Mouse (Mus musculus) liver, embryonic 11.5 days (tissue): ENCODE measurements around the gene Alg9. TPM values are rescaled to one million over a fixed set of nuclear protein-coding genes. Genes with fewer than 3 reads are reported as not detected.

Source experiments
- ATAC-seq: fragments of 200-750 bp; cut with Nextera tagmentation; replicated peaks from 2 replicates; pipeline ENCODE4 v1.8.0; 2017; ENCODE audit warnings: moderate number of reproducible peaks, mild to moderate bottlenecking, moderate TSS enrichment, moderate library complexity; ENCODE audit not compliant: low FRiP score
- DNase-seq: peaks from one replicate; pipeline ENCODE4 v3.0.0-alpha.2; 2017; ENCODE audit warnings: low spot score
- H3K27ac ChIP-seq: fragments of 300-500 bp; sonication (generic); 2 replicates; pipeline ENCODE4 v1.5.1; 2014; ENCODE audit warnings: mild to moderate bottlenecking, low read depth, low read length, control low read depth
- H3K27me3 ChIP-seq: fragments of 300-500 bp; sonication (generic); replicated peaks from 2 replicates; pipeline ENCODE4 v1.6.1; 2014; ENCODE audit warnings: low read length, mixed read lengths; ENCODE audit not compliant: control insufficient read depth, insufficient read depth
- H3K36me3 ChIP-seq: fragments of 300-500 bp; sonication (generic); 2 replicates; pipeline ENCODE4 v1.6.1; 2014; ENCODE audit warnings: mild to moderate bottlenecking, low read length, moderate library complexity, mixed read lengths; ENCODE audit not compliant: control insufficient read depth, insufficient read depth
- H3K4me1 ChIP-seq: fragments of 300-500 bp; sonication (generic); replicated peaks from 2 replicates; pipeline ENCODE4 v1.6.1; 2014; ENCODE audit warnings: low read length, mixed read lengths; ENCODE audit not compliant: control insufficient read depth, insufficient read depth
- H3K4me2 ChIP-seq: fragments of 300-500 bp; sonication (generic); 2 replicates; pipeline ENCODE4 v1.6.1; 2014; ENCODE audit warnings: mild to moderate bottlenecking, control low read depth, moderate library complexity
- H3K4me3 ChIP-seq: fragments of 300-500 bp; sonication (generic); 2 replicates; pipeline ENCODE4 v1.5.1; 2014; ENCODE audit warnings: low read depth, low read length, control low read depth
- H3K9ac ChIP-seq: fragments of 300-500 bp; sonication (generic); 2 replicates; pipeline ENCODE4 v1.6.1; 2014; ENCODE audit warnings: low read depth, low read length, control low read depth
- H3K9me3 ChIP-seq: fragments of 300-500 bp; sonication (generic); 2 replicates; pipeline ENCODE4 v1.6.1; 2016; ENCODE audit warnings: low read length, inconsistent platforms, mixed read lengths; ENCODE audit not compliant: control insufficient read depth
- WGBS: fragments of 180-500 bp; shearing (Covaris S2); extraction: QIAGEN DNeasy Blood & Tissue Kit; methylation state at CpG from one replicate; pipeline ENCODE4 v1.1.7; 2014; 5-methylcytosine and 5-hydroxymethylcytosine counted together
- polyA plus RNA-seq: library from polyadenylated mRNA; unstranded; fragments of >200 nt; fragmentation: Nextera tagmentation; extraction: Ambion mirVana; gene quantifications from 2 replicates; pipeline ENCODE4 v1.2.1, GENCODE M21; 2014

Gene Alg9
- polyA plus RNA-seq, 1 experiment from 2014 or later = 33.0 TPM

DNA sequence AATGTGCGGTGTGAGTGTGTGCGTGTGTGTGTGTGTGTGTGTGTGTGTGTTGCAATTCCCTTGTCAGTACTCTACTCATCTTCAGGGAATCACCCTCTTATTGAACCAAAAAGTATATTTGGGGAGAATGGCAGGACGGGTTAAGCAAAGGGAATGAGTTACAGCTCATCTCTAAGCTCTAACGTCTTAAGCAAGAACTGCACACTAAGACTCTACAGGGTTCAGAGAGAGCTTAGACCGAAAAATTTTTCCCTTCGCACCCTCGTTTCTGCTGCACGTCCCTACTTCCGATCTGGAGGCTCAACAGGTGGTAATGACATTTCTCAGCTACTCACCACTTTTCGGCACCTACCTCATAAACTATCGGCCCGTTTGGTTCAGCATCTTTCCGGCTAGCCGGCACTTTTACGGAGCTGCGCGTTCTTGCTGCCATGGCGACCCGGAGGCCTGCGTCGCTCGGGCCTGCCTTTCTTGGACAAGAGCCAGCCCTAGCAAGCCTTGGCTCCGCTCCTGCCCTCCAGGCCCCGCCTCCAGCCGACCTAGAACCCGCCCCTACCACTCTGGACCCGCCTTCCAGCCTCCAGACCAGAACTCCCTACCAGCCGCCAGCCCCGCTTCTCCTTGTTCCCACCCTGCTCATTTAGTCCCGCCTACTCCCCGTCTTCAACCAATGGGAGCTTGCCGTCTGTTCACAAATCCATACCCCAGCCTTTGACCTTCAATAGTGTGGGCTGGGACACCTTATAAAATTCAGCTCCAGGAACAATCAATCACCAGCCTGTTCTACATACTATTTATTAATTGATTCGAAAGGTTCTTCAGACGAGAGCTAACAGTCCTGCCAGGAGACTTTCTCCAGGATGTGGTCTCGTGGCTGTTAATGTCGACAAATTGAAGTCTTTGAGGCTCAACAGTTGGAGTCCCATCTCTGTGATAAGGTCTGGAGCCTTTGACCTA, 35.6 kb upstream of the Alg9 start, which contains the start of gene Dixdc1:
Gene Dixdc1 (minus strand): TSS at position 604 of the 957 bp plus-strand sequence.
- no peak within 1 kb of the TSS for H3K27ac ChIP-seq

GRCm38 (mm10) chr9:50740867-50741784, 33.7 kb upstream of the Alg9 start:
- Histone ChIP-seq H3K4me2 (no peak overlapping the region), H3K27me3 (no peaks in the 10 kb centered on the region), H3K9ac (no peak overlapping the region), H3K36me3 (no peaks in the 10 kb centered on the region), H3K9me3 (no peaks in the 10 kb centered on the region), H3K4me3 (no peak overlapping the region), H3K27ac (no peak overlapping the region), H3K4me1 (peaks cover 5% of the 10 kb centered on the region)
- no peak for ATAC-seq
- DNase-seq = no peak
- 81% methylated on average over 14 of the region's 14 CpGs for whole genome bisulfite sequencing

More for the DNA sequence above, 35.6 kb upstream of the Alg9 start, which contains the start of gene Dixdc1:
- WGBS = 14% methylated on average over 36 of the region's 36 CpGs
- Histone ChIP-seq H3K4me1 (peaks cover 5% of the 10 kb centered on the region), H3K9ac (no peak within 1 kb of the TSS), H3K27me3 (no peaks in the 10 kb centered on the region), H3K4me2 (peak within 1 kb of the TSS; percentile 75), H3K36me3 (no peaks in the 10 kb centered on the region), H3K4me3 (peak within 1 kb of the TSS; percentile 45), H3K9me3 (no peaks in the 10 kb centered on the region)
- ATAC-seq (peak; percentile 99), DNase-seq (peak; percentile 90)

GRCm38 (mm10) chr9:50742261-50742660, 32.6 kb upstream of the Alg9 start:
- no peak for ATAC-seq
- H3K27ac ChIP-seq = no peak overlapping the region
- WGBS = 83% methylated on average over 3 of the region's 3 CpGs

DNA sequence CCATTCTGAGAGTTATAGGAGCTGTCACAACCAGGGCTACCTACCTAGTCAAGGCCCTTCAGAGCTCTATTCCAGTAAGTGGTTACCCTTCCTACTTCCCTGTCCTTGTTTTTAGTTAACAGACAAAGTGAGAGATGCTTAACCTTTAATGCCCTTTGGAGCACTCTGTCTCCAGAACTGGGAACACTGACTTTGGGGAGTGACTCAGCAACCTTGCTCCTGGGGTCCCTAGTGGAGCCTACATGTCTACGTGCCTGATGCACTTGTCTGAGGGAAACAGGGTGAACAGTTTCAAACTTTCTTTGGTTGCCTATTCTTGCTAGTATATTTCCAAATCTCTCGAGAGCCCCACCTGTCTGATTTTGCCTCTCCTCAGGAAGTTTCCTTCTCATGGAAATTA, 32.1 kb upstream of the Alg9 start:
- Histone ChIP-seq H3K27me3 (no peaks in the 10 kb centered on the region), H3K9me3 (no peaks in the 10 kb centered on the region), H3K4me2 (no peak overlapping the region), H3K4me1 (peaks cover 5% of the 10 kb centered on the region), H3K36me3 (no peaks in the 10 kb centered on the region), H3K27ac (no peak overlapping the region), H3K9ac (no peak overlapping the region), H3K4me3 (no peak overlapping the region)
- no peak for DNase-seq
- WGBS = 68% methylated on average over 2 of the region's 2 CpGs
- no peak for ATAC-seq

More at GRCm38 (mm10) chr9:50742261-50742660, 32.6 kb upstream of the Alg9 start:
- Histone ChIP-seq H3K27me3 (no peaks in the 10 kb centered on the region), H3K4me3 (no peak overlapping the region), H3K4me2 (no peak overlapping the region), H3K9me3 (no peaks in the 10 kb centered on the region), H3K4me1 (peaks cover 5% of the 10 kb centered on the region), H3K9ac (no peak overlapping the region), H3K36me3 (no peaks in the 10 kb centered on the region)
- no peak for DNase-seq

DNA sequence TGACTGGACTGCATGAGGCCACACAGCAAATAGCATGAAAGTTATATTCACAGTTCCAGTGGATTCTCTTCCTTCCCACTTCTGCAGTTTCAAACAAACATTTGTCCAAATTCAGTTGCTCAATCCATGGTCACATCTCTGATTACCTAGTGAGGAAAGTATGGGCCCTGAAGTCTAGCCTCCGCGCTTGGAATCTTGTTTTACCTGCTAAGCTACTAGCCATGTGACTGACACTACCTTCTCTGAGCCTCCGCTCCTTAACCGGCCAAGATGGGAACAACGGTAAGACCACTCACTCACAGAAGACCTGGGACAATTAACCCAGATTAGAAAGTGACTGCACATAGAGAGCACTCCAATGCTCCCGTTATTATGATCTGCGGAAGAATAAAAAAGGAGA, 29.0 kb upstream of the Alg9 start:
- no peaks in the 10 kb centered on the region for H3K36me3 ChIP-seq

GRCm38 (mm10) chr9:50746214-50746677, 28.6 kb upstream of the Alg9 start, which contains the start of gene 2310030G06Rik:
2310030G06Rik (minus strand) TSS chr9:50746536.
- ATAC-seq = no peak; the same call in 1 of the 2 replicates
- DNase-seq = peak; percentile 55

More for the DNA sequence above, 29.0 kb upstream of the Alg9 start:
- peak overlapping the region; percentile 62 for H3K4me2 ChIP-seq
- peak overlapping the region; percentile 50 for H3K9ac ChIP-seq
- no peak for DNase-seq
- H3K4me1 ChIP-seq = no peaks in the 10 kb centered on the region
- no peaks in the 10 kb centered on the region for H3K27me3 ChIP-seq
- H3K4me3 ChIP-seq = peak overlapping the region; percentile 44
- ATAC-seq = no peak
- H3K9me3 ChIP-seq = no peaks in the 10 kb centered on the region
- WGBS = 24% methylated on average over 7 of the region's 7 CpGs
- no peak overlapping the region for H3K27ac ChIP-seq

GRCm38 (mm10) chr9:50750706-50751105, 24.1 kb upstream of the Alg9 start:
- H3K4me1 ChIP-seq = 0 out of 2 replicates have a peak, but pooled peaks cover 2% of the 10 kb centered on the region
- H3K4me3 ChIP-seq = no peak overlapping the region
- H3K27me3 ChIP-seq = peaks cover 9% of the 10 kb centered on the region; the same call in 1 of the 2 replicates
- no peak for ATAC-seq
- no peak for DNase-seq
- no peaks in the 10 kb centered on the region for H3K36me3 ChIP-seq
- H3K9ac ChIP-seq = no peak overlapping the region
- no peak overlapping the region for H3K27ac ChIP-seq
- H3K9me3 ChIP-seq = no peaks in the 10 kb centered on the region
- 84% methylated on average over 6 of the region's 6 CpGs for WGBS
- no peak overlapping the region for H3K4me2 ChIP-seq

More at GRCm38 (mm10) chr9:50746214-50746677, 28.6 kb upstream of the Alg9 start, which contains the start of gene 2310030G06Rik:
- Histone ChIP-seq H3K9me3 (no peaks in the 10 kb centered on the region), H3K4me3 (peak within 1 kb of the TSS; percentile 44), H3K4me2 (peak within 1 kb of the TSS; percentile 62), H3K36me3 (no peaks in the 10 kb centered on the region), H3K27me3 (no peaks in the 10 kb centered on the region), H3K27ac (no peak within 1 kb of the TSS), H3K4me1 (no peaks in the 10 kb centered on the region), H3K9ac (peak within 1 kb of the TSS; percentile 50)
- WGBS = 7% methylated on average over 19 of the region's 19 CpGs

DNA sequence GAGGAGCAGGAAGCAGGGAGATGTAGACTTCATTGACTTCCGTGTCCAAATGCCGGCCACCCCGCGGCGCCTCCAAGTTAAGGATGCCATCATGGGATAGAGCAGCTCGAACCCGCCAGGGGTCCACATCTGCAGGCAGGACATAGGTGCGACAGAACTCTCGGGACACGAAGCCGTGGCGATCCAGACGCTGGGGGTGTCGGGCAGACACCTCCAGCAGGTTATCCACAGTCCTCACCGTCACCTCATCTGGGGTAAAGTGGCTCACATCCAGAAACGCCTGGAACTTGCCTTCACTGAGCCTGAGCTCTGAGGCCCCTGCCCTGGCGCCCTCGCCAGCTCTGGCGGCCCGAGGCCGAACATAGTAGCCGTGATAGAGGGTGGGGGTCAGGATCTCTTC, 23.5 kb upstream of the Alg9 start, which contains the start of gene Cryab:
Gene Cryab (plus strand): TSS at position 3 of the 400 bp plus-strand sequence.
- no peaks in the 10 kb centered on the region for H3K9me3 ChIP-seq
- no peaks in the 10 kb centered on the region for H3K36me3 ChIP-seq
- DNase-seq (peak; percentile 29), ATAC-seq (no peak)
- H3K9ac ChIP-seq = no peak within 1 kb of the TSS
- no peak within 1 kb of the TSS for H3K27ac ChIP-seq
- H3K4me3 ChIP-seq = no peak within 1 kb of the TSS
- peaks cover 9% of the 10 kb centered on the region; the same call in 1 of the 2 replicates for H3K27me3 ChIP-seq
- WGBS = 60% methylated on average over 22 of the region's 22 CpGs
- 0 out of 2 replicates have a peak, but pooled peaks cover 2% of the 10 kb centered on the region for H3K4me1 ChIP-seq
- no peak within 1 kb of the TSS for H3K4me2 ChIP-seq
